Mouse (Mus musculus) testis, adult 2 months (tissue): ENCODE data around the gene Ehbp1.

Source experiments
- CTCF ChIP-seq: fragments of 200-500 bp; IDR thresholded peaks from 2 replicates; pipeline ENCODE4 v1.5.1; 2012; ENCODE audit warnings: low read depth, mild to moderate bottlenecking, inconsistent platforms, low read length, moderate library complexity; ENCODE audit not compliant: control insufficient read depth, insufficient read depth, insufficient replicate concordance
- POLR2A ChIP-seq: fragments of 200-500 bp; IDR thresholded peaks from 2 replicates; pipeline ENCODE4 v1.6.1; 2012; ENCODE audit warnings: low read depth, mild to moderate bottlenecking, inconsistent platforms, low read length, moderate library complexity; ENCODE audit not compliant: control insufficient read depth

GRCm38 (mm10) chr11:22249363-22249762, 92.7 kb downstream of the Ehbp1 start:
- TF ChIP-seq CTCF (no peak), POLR2A (no peak)
